Mouse (Mus musculus): ENCODE results near the gene Ilkap. TPM values are rescaled to one million over a fixed set of nuclear protein-coding genes. Genes with fewer than 3 reads are reported as not detected.
A peak's percentile ranks its signal among the peaks of the same experiment; 100 is the strongest.

Gene Ilkap
- total RNA-seq, 2 experiments from 2014 or later = 30.1 to 35.8 TPM

DNA sequence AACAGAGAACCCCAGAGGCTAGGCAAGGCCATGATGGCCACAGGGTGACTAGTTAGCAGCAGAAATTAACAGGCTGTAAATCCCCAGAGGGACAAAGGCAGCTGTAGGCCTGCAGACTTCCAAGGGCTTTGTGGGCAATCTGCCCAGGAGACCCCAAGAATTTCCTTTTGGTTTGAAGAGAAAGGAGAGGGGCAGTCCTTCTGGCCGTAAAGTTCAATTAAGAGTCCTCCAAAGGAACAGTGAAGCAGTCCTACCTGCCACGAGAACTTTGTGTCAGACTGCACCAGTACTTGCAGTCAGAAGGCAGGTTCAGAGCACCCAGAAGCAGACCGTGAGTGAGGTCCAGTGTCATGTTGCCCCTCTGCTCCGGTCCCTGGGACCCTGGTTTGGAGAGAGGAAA is 16.3 kb upstream of the Ilkap start:
- no peak for DNase-seq

DNA sequence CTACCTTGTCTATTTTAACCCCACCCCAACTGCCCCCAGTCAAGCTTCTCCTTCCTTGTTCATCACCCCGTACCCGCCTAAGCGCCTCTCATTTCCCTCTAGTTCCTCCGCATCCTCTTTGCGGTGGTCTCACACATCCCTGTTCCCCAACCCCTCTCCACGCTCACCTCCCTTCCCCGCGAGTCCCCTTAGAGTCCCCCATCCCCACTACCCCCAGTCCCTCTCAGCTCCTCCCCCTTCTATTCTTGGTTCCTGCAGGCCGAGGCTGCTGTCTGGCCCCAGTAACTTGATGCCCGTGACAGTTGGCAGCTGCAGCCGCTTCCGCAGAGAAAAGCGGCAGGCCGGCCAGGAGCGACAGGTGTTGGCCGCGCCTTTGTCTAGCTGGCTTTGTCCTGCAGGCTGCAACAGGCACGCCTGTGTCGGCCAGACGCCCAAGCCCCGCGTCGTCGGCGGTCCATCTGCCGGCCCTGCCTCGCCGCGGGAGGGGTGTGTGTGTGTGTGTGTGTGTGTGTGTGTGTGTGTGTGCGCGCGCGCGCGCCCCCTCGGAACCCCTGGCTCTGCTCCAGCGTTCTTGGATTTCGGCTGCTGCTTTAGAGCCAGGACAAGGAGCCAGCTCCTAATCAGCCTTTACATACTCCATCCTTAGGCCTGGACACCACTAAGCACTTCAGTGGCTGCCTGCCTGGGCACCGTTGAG is 15.4 kb upstream of the Ilkap start, which contains the start of gene Hes6:
TSS of gene Hes6 (minus strand) at position 141 of the 697 bp plus-strand sequence.
- peak; percentile 88 for DNase-seq

DNA sequence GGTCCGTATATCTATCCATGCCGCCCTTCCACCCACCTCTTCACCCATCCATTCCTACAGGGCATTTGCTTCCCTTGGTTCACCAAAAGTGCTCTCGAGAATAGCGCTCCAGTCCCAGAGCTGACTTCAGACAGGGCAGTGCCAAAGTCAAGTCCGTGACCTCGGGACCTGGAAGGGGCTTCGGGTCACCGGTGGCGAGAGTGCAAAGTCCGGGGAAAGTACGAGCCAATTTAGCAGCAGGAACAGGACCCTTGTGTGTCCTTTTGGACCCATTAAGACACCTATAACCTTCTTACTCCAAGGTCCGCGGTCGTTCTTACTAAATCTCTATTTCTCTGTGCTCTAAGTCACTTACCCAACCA is 14.9 kb upstream of the Ilkap start:
- no peak for DNase-seq

- DNase-seq = peak; percentile 97
These were observed 14.5 kb upstream of the Ilkap start for GRCm38 (mm10) chr1:91413030-91413506.

DNA sequence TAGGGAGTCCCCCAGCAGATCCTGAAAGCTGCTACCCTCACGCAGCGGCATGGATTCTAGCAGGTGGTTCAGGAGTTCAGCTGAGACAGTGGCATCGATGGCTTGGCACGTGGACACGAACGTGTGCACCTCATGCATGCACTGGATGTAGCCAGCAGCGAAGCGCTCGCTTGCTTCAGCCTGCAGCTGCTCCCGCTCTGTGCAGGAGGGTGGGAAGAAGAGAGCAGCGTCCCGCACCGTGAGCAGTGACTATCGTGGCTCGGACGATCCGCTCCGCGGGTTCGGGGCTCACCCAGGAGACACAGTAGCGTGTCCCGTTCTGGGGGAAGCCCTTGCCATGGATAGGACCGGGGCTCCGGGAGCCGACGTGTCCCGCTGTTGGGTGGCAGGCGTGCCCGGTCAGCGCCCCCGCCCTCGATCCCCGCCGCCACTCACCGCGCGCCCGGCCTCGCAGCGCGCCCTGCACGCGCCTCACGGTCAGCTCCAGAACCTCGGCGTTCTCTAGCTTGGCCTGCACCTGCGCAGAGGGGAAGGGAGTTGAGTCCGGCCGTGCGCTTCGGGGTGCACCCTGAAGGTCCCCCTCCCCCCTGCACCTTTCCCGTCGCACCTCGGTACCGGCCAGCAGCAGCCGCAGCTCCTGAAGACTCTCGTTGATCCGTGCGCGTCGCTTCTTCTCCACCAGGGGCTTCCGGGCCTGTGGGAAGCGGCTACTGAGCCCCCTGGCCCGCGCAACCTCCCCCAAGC is 13.8 kb upstream of the Ilkap start:
- peak; percentile 45 for DNase-seq

- DNase-seq = no peak
These were observed 13.1 kb upstream of the Ilkap start for GRCm38 (mm10) chr1:91411631-91412285.

DNA sequence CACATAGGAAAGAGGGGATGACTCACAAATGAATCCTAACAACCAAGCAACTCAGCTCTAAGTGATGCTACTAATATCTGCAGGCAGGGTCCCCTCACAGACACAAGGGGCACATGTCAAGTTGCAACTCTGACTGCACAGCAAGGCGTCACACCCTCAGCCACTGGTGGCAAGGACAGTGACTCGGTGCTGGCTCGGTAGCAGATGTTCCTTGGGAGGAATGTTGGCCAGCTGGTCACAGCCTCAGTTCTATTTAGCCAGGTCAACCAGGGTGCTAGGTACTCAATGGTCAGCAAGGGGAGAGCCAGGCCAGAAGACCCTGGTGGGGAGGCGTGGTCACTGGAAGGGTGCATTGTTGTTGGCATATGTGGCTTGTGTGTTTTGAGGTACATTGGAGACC is 9.2 kb upstream of the Ilkap start:
- peak; percentile 25 for DNase-seq

- peak; percentile 76 for DNase-seq
These were observed 7.0 kb upstream of the Ilkap start for GRCm38 (mm10) chr1:91405406-91406169.

GRCm38 (mm10) chr1:91404976-91405375 is 6.4 kb upstream of the Ilkap start:
- no peak for DNase-seq

DNA sequence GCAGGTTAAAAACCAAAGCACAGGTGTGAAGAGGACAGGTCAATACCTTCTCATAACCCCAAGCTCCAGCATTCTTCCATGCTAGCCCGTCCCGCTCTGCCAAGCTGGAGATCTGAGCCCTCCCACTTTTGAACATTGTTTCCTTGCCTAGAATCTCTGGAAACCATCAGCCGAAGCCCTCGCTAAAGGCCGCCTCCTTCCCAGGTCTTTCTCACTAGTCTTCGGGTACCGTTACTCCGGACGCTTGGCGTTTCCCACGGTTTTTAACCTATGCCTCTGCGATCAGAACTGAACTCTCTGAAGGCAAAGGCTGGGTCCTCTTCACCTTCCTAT is 722 bp downstream of the Ilkap start:
- DNase-seq = no peak

- DNase-seq = no peak
These were observed 8.2 kb downstream of the Ilkap start for GRCm38 (mm10) chr1:91390369-91390768.

- no peak for DNase-seq
These were observed 17.5 kb downstream of the Ilkap start for GRCm38 (mm10) chr1:91381091-91381471.

GRCm38 (mm10) chr1:91380453-91381090 is 18.0 kb downstream of the Ilkap start:
- no peak for DNase-seq

DNA sequence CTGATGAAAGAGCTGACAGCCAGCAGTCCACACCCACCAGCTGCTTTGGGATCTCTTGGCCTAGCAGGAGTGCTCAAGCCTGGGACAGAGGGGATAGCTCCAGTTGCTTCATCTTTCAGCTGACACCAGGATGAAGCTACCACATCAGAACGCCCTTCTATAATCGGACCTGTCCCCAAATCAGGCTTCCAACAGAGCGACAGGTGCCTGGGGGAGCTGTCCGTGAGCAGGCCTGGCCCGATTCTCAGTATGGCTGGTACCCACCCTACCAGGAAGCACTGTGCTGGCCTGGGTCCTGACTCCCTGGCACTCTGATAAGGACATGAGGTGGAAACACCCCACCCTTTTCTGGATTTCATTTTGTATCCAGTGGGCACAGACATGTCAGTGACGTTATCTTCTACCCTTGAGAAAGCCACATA is 25.2 kb downstream of the Ilkap start:
- DNase-seq = no peak

- DNase-seq = no peak
These were observed 28.6 kb downstream of the Ilkap start for GRCm38 (mm10) chr1:91370055-91370454.

DNA sequence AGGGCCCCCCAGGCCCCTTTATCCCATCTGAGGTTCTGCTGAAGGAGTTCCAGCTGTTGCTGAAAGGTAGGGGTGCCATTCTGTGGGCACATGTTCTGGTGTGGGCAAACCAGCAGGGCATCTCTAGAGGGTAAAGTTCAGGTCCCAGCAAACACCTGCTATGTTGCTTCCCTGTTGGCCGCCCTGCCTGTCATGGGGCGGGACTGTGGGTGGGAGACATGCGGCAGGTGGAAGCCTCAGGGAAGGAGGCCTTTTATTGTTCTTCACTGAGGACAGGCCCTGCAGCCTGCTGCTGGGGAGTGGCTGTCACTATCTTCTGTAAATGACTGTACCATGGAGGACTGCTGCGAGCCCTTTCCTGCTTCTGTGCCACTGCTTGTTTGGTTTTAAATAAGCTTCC is 29.2 kb downstream of the Ilkap start:
- DNase-seq = no peak

DNA sequence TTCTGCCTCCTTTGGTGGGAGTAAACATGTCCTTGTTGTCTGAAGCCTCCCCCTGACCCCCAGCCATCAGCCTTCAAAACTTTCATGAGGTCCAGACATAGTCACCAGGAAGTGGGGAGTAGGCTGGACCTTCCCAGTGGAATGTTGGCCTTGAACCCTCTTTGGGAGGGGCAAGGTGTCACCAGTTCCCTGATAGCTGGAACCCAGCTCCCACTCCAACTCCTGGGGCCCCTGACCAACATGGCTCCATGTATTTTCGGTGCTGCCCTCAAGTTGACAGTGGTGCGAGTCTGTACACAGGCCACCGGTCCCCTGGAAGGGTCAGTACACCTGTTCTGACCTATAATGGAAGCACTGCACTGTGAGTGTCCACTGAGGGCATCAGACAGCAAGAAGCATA is 31.3 kb downstream of the Ilkap start:
- no peak for DNase-seq

DNA sequence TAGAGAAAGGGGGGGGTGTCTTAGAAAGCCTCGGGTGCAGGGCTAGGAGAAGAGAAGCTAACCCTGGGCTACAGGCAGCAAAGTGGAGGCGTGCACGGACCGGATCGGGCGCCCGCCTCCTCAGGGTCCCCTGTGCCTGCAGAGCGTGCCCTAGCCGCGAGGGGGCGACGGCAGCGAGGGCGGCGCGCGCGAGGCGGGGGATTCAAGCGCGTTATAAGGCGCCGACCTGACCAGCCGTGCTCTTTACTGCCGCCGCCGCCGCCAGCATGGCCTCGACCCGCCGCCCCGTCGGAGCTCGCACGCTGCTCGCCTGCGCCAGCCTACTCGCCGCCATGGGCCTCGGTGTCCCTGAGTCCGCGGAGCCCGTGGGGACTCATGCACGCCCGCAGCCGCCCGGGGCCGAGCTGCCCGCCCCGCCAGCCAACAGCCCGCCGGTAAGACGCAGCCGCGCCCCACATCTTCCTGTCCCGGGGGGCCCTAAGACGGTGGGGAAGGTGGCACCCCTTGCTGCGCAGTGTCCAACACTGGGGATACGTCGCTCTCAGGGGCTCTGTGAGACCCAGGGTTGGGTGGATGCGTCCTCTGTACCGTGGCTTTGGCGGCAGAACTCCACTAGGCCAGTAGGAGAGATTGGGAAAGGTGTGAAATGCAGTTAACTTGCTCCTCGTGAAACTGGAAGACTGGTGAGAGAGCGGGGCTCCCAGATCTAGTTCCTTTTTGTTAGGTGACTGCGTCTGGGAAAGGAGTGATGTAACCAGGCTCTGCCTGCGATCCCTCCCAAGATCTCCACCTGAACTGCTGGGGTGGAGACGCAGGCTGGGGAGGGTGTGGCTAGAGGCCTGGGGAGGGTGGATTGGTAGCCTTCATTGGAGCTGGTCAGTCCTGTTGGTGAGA is 32.2 kb downstream of the Ilkap start, which contains the start of gene Erfe:
TSS of gene Erfe (plus strand) at position 216 of the 894 bp plus-strand sequence.
- DNase-seq = peak; percentile 60

GRCm38 (mm10) chr1:91365816-91366214 is 32.8 kb downstream of the Ilkap start:
- DNase-seq = no peak

- peak; percentile 45 for DNase-seq
These were observed 33.6 kb downstream of the Ilkap start for GRCm38 (mm10) chr1:91364822-91365644.

All from gastrocnemius, postnatal 25 days (tissue).